Mouse (Mus musculus): ENCODE measurements at regions not wholly inside any gene's neighbourhood (a gene's known extent, or its start where the extent isn't known, plus 50 kb on each side); places are given as distances from the start of the nearest gene placed in this dataset.
"Not testable (repeated sequence)": the region's sequence is repeated elsewhere in the genome, so short reads cannot be mapped to it uniquely, and the experiment has no call there.

- DNase-seq (ENCODE audit: low read depth) = peak; percentile 61
Observed at GRCm38 (mm10) chr9:83728428-83728827, 77.6 kb downstream of the Elovl4 start.

GRCm38 (mm10) chr9:83727462-83728189 is 78.5 kb downstream of the Elovl4 start:
- DNase-seq (ENCODE audit: low read depth) = peak; percentile 74

GRCm38 (mm10) chr9:83726979-83727378 is 79.1 kb downstream of the Elovl4 start:
- peak; percentile 8 for DNase-seq (ENCODE audit: low read depth)

- DNase-seq (ENCODE audit: low read depth) = peak; percentile 72
Observed at GRCm38 (mm10) chr9:83726105-83726504, 80.0 kb downstream of the Elovl4 start.

GRCm38 (mm10) chr9:83725545-83725944 is 80.5 kb downstream of the Elovl4 start:
- no peak for DNase-seq (ENCODE audit: low read depth)

- no peak for DNase-seq (ENCODE audit: low read depth)
Observed at GRCm38 (mm10) chr9:83720982-83721381, 85.1 kb downstream of the Elovl4 start.

GRCm38 (mm10) chr9:83719811-83720210 is 86.3 kb downstream of the Elovl4 start:
- no peak for DNase-seq (ENCODE audit: low read depth)

GRCm38 (mm10) chr9:83718084-83718483 is 88.0 kb downstream of the Elovl4 start:
- not testable (repeated sequence) for DNase-seq (ENCODE audit: low read depth)

- no peak for DNase-seq (ENCODE audit: low read depth)
Observed at GRCm38 (mm10) chr9:83716101-83716763, 89.8 kb downstream of the Elovl4 start.

- DNase-seq (ENCODE audit: low read depth) = no peak
Observed at GRCm38 (mm10) chr9:83707361-83707760, 98.7 kb downstream of the Elovl4 start.

- DNase-seq (ENCODE audit: low read depth) = no peak
Observed at GRCm38 (mm10) chr9:83706071-83706470, 100.0 kb downstream of the Elovl4 start.

- DNase-seq (ENCODE audit: low read depth) = no peak
Observed at GRCm38 (mm10) chr9:83704186-83704585, 101.9 kb downstream of the Elovl4 start.

GRCm38 (mm10) chr9:83700916-83701315 is 105.2 kb downstream of the Elovl4 start:
- DNase-seq (ENCODE audit: low read depth) = no peak

- no peak for DNase-seq (ENCODE audit: low read depth)
Observed at GRCm38 (mm10) chr9:83700056-83700455, 106.0 kb downstream of the Elovl4 start.

GRCm38 (mm10) chr9:83691332-83692198 is 114.5 kb downstream of the Elovl4 start:
- DNase-seq (ENCODE audit: low read depth) = peak; percentile 83
